Mouse (Mus musculus): Measurements from ENCODE around the gene Opcml. TPM values are rescaled to one million over a fixed set of nuclear protein-coding genes. Genes with fewer than 3 reads are reported as not detected.

Gene Opcml
- polyA plus RNA-seq, 1 experiment from 2014 or later: 9.8 TPM

DNA sequence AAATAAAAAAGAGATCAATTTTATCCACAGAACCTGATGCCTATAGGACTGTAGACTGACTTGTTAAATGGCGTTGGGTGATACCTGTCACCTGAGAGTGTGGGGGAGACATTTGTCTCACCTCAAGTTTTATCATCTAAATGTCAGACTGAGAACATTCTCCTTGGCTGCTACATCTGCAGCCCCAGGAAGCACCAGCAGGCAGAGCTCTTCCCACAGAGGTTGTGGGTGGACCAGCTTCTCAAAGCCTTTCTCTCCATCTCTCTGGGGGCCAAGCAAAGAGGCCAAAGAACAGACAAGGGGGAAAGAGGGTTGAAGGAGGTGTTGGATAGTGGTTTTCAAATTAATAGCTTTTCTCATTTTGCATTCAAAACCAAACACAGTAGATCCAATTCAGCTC is 998.9 kb downstream of the Opcml start:
- H3K4me3 ChIP-seq: no peak overlapping the region
- H3K4me1 ChIP-seq: no peaks in the 10 kb centered on the region
- no peak overlapping the region for H3K9ac ChIP-seq
- no peaks in the 10 kb centered on the region for H3K36me3 ChIP-seq
- ATAC-seq (ENCODE audit: borderline replicate concordance, extremely low read depth, low FRiP score, low TSS enrichment): no peak
- H3K4me2 ChIP-seq: no peak overlapping the region
- no peaks in the 10 kb centered on the region for H3K9me3 ChIP-seq
- no peak overlapping the region for H3K27ac ChIP-seq
- WGBS: 63% methylated on average over 1 of the region's 1 CpGs
- no peaks in the 10 kb centered on the region for H3K27me3 ChIP-seq

GRCm38 (mm10) chr9:28800100-28800499 is 1009.5 kb downstream of the Opcml start:
- Histone ChIP-seq H3K9me3 (no peaks in the 10 kb centered on the region), H3K9ac (no peak overlapping the region), H3K27me3 (no peaks in the 10 kb centered on the region), H3K4me1 (no peaks in the 10 kb centered on the region), H3K4me2 (no peak overlapping the region), H3K36me3 (no peaks in the 10 kb centered on the region), H3K4me3 (no peak overlapping the region), H3K27ac (no peak overlapping the region)
- ATAC-seq (ENCODE audit: borderline replicate concordance, extremely low read depth, low FRiP score, low TSS enrichment): no peak
- WGBS: 13% methylated on average over 2 of the region's 2 CpGs

GRCm38 (mm10) chr9:28806666-28807065 is 1016.1 kb downstream of the Opcml start:
- H3K27ac ChIP-seq: no peak overlapping the region

DNA sequence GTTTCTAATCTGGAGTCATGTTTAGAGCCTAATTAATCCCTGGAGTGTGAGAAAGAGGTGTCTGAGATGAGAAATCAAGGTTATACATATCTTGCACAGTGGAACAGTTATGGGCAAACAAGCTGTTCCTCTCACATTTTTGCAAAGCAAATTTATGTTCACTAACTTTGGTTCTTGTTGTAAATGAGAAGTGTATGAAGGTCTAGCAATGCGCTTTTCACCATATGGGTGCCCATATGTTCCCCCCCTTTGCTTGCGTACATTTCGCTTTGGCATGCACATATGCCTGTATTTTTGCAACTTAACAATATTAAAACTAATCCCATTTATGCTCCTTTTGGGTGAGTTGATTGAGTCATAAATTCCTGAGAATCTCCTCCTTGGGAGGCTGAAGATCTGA is 1031.5 kb downstream of the Opcml start:
- ATAC-seq (ENCODE audit: borderline replicate concordance, extremely low read depth, low FRiP score, low TSS enrichment): no peak
- Histone ChIP-seq H3K4me2 (no peak overlapping the region), H3K4me1 (no peaks in the 10 kb centered on the region), H3K4me3 (no peak overlapping the region), H3K36me3 (no peaks in the 10 kb centered on the region), H3K27ac (no peak overlapping the region), H3K27me3 (no peaks in the 10 kb centered on the region), H3K9me3 (no peaks in the 10 kb centered on the region), H3K9ac (no peak overlapping the region)
- 97% methylated on average over 3 of the region's 3 CpGs for WGBS

More at GRCm38 (mm10) chr9:28806666-28807065, 1016.1 kb downstream of the Opcml start:
- Histone ChIP-seq H3K4me3 (no peak overlapping the region), H3K9ac (no peak overlapping the region), H3K9me3 (no peaks in the 10 kb centered on the region), H3K27me3 (no peaks in the 10 kb centered on the region), H3K4me2 (no peak overlapping the region), H3K36me3 (no peaks in the 10 kb centered on the region), H3K4me1 (no peaks in the 10 kb centered on the region)
- ATAC-seq (ENCODE audit: borderline replicate concordance, extremely low read depth, low FRiP score, low TSS enrichment): no peak

- WGBS: 67% methylated on average over 5 of the region's 5 CpGs
- Histone ChIP-seq H3K9me3 (no peaks in the 10 kb centered on the region), H3K36me3 (no peaks in the 10 kb centered on the region)
Measured at GRCm38 (mm10) chr9:28822466-28822865, 1031.9 kb downstream of the Opcml start.

DNA sequence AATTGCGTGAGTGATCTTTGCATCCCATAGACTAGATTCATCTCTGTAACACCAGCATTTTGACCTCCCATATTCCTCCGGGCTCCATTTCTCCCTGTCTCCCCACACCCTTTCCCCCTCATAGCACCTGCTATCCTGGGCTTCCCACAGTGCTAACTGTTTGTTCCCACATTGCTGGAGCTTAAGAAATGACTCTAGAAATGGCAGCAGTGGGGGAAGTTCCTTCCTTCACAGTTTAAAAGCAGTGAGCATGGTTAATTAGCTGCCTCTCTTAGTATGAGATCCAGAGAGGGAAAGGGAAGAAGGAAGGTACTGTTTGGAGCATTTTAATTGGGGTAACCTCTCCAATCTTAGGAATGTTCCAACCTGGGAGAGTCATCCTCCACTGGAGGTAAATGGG is 1035.2 kb downstream of the Opcml start:
- 80% methylated on average over 2 of the region's 2 CpGs for whole genome bisulfite sequencing
- Histone ChIP-seq H3K27ac (no peak overlapping the region), H3K4me2 (no peak overlapping the region)

More at GRCm38 (mm10) chr9:28822466-28822865, 1031.9 kb downstream of the Opcml start:
- H3K4me2 ChIP-seq: no peak overlapping the region
- H3K27me3 ChIP-seq: no peaks in the 10 kb centered on the region
- no peak overlapping the region for H3K4me3 ChIP-seq
- no peaks in the 10 kb centered on the region for H3K4me1 ChIP-seq
- no peak overlapping the region for H3K27ac ChIP-seq
- ATAC-seq (ENCODE audit: borderline replicate concordance, extremely low read depth, low FRiP score, low TSS enrichment): no peak
- no peak overlapping the region for H3K9ac ChIP-seq

GRCm38 (mm10) chr9:28845961-28846570 is 1055.5 kb downstream of the Opcml start:
- no peaks in the 10 kb centered on the region for H3K27me3 ChIP-seq
- 58% methylated on average over 2 of the region's 2 CpGs for WGBS
- H3K9me3 ChIP-seq: no peaks in the 10 kb centered on the region
- H3K27ac ChIP-seq: no peak overlapping the region
- H3K4me3 ChIP-seq: no peak overlapping the region
- H3K4me1 ChIP-seq: no peaks in the 10 kb centered on the region
- no peaks in the 10 kb centered on the region for H3K36me3 ChIP-seq
- no peak for ATAC-seq (ENCODE audit: borderline replicate concordance, extremely low read depth, low FRiP score, low TSS enrichment)
- no peak overlapping the region for H3K9ac ChIP-seq
- H3K4me2 ChIP-seq: no peak overlapping the region

More for the DNA sequence above, 1035.2 kb downstream of the Opcml start:
- H3K4me1 ChIP-seq: no peaks in the 10 kb centered on the region
- H3K9me3 ChIP-seq: no peaks in the 10 kb centered on the region
- ATAC-seq (ENCODE audit: borderline replicate concordance, extremely low read depth, low FRiP score, low TSS enrichment): no peak
- H3K4me3 ChIP-seq: no peak overlapping the region
- H3K27me3 ChIP-seq: no peaks in the 10 kb centered on the region
- H3K9ac ChIP-seq: no peak overlapping the region
- H3K36me3 ChIP-seq: no peaks in the 10 kb centered on the region

GRCm38 (mm10) chr9:28855826-28856225 is 1065.3 kb downstream of the Opcml start:
- Histone ChIP-seq H3K36me3 (no peaks in the 10 kb centered on the region), H3K27me3 (no peaks in the 10 kb centered on the region), H3K27ac (no peak overlapping the region), H3K4me3 (no peak overlapping the region), H3K4me1 (no peaks in the 10 kb centered on the region), H3K9me3 (no peaks in the 10 kb centered on the region), H3K4me2 (no peak overlapping the region), H3K9ac (no peak overlapping the region)
- ATAC-seq (ENCODE audit: borderline replicate concordance, extremely low read depth, low FRiP score, low TSS enrichment): no peak
- WGBS: 63% methylated on average over 7 of the region's 7 CpGs

DNA sequence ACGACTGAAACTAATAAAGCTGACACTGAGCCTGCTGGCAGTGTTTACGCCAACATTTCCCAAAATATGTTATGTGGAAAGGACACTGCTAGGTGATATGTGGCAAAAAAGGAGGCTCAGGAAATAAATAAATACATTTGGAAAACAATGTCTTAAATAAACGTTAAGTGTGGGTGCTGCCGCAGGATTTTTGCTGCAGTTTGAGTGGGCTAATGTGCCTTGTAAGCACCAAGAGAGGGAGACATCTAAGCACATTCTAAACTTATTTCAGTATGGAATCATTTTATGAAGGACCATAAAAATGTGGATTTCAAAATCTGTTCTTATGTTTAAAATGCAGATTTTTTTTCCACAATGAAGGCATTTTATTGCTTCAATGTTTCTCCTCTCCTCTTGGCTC is 1071.4 kb downstream of the Opcml start:
- Histone ChIP-seq H3K4me1 (no peaks in the 10 kb centered on the region), H3K36me3 (no peaks in the 10 kb centered on the region), H3K9me3 (no peaks in the 10 kb centered on the region), H3K27me3 (no peaks in the 10 kb centered on the region), H3K4me2 (no peak overlapping the region), H3K9ac (no peak overlapping the region), H3K27ac (no peak overlapping the region), H3K4me3 (no peak overlapping the region)
- no peak for ATAC-seq (ENCODE audit: borderline replicate concordance, extremely low read depth, low FRiP score, low TSS enrichment)
- WGBS: 50% methylated on average over 4 of the region's 4 CpGs

DNA sequence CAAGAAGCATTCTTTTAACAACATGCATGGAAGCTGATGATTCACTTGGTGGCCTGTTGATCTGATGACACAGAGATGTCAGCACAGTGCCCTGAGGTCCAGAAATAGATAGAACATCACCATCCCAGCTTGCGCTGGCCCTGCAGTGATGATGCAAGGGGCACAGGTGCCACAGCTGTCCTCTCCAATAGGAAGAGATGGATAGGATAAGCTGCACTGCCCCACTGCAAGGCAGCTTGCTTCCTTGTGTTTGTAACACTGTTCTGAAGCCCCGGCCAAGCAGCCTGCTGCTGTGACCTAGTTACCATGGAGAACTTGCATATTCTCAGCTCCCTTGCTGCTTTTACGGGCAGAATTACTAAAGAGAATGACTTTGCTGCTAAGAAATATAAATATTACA is 1076.7 kb downstream of the Opcml start:
- Histone ChIP-seq H3K27me3 (no peaks in the 10 kb centered on the region), H3K4me3 (no peak overlapping the region), H3K4me2 (no peak overlapping the region), H3K9ac (no peak overlapping the region), H3K9me3 (no peaks in the 10 kb centered on the region), H3K36me3 (no peaks in the 10 kb centered on the region), H3K27ac (no peak overlapping the region), H3K4me1 (no peaks in the 10 kb centered on the region)
- 70% methylated on average over 3 of the region's 3 CpGs for WGBS
- ATAC-seq (ENCODE audit: borderline replicate concordance, extremely low read depth, low FRiP score, low TSS enrichment): no peak

DNA sequence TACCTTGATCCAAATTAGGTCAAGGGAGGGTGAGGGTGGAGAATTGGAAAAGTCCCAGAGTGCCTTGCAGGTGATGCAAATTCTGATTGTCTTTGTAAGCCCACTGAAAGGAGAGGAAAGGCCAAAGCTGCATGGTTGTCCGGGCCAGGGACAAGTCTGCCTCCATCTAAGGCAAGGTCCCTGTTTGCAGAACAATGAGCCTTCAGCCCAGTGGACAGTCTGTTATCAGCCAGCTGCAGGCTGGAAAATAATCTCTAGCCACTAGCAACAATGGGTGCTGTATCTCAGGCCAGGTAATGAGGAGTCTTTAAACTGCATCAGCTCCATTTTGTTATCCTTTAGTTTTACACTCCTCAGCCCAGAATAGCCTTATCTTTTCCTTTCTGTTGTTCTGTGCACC is 1079.9 kb downstream of the Opcml start:
- ATAC-seq (ENCODE audit: borderline replicate concordance, extremely low read depth, low FRiP score, low TSS enrichment): no peak
- 55% methylated on average over 1 of the region's 1 CpGs for WGBS

DNA sequence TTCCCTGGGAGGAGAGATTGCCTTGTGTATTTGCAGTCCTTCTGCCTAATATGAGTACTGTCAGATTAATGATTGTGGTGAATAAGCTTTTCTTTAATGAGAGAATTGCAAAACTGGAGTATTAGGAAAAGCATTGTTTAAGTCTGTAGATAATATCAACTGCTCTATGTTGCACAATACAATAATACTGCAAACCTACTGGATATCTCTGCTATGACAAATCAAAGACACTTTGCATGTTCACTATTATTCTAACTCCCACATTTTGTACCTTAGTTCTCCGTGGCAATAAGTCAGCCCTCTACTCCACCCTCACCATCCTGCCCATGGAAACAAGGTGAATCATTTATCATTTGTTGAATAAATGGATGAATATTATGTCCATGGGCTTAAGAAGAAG is 1092.0 kb downstream of the Opcml start:
- Histone ChIP-seq H3K36me3 (no peaks in the 10 kb centered on the region), H3K9me3 (no peaks in the 10 kb centered on the region), H3K4me2 (no peak overlapping the region), H3K4me1 (no peaks in the 10 kb centered on the region), H3K27ac (no peak overlapping the region), H3K9ac (no peak overlapping the region), H3K27me3 (no peaks in the 10 kb centered on the region), H3K4me3 (no peak overlapping the region)
- 58% methylated on average over 1 of the region's 1 CpGs for WGBS
- ATAC-seq (ENCODE audit: borderline replicate concordance, extremely low read depth, low FRiP score, low TSS enrichment): no peak

More for the DNA sequence above, 1079.9 kb downstream of the Opcml start:
- H3K4me1 ChIP-seq: no peaks in the 10 kb centered on the region
- H3K27me3 ChIP-seq: no peaks in the 10 kb centered on the region
- H3K4me3 ChIP-seq: no peak overlapping the region
- no peaks in the 10 kb centered on the region for H3K9me3 ChIP-seq
- H3K27ac ChIP-seq: no peak overlapping the region
- no peak overlapping the region for H3K9ac ChIP-seq
- no peaks in the 10 kb centered on the region for H3K36me3 ChIP-seq
- no peak overlapping the region for H3K4me2 ChIP-seq

GRCm38 (mm10) chr9:28891611-28892010 is 1101.0 kb downstream of the Opcml start:
- no peaks in the 10 kb centered on the region for H3K4me1 ChIP-seq
- H3K4me3 ChIP-seq: no peak overlapping the region
- H3K27ac ChIP-seq: no peak overlapping the region
- ATAC-seq (ENCODE audit: borderline replicate concordance, extremely low read depth, low FRiP score, low TSS enrichment): no peak
- no peaks in the 10 kb centered on the region for H3K36me3 ChIP-seq
- no peaks in the 10 kb centered on the region for H3K9me3 ChIP-seq
- 77% methylated on average over 8 of the region's 8 CpGs for WGBS
- H3K9ac ChIP-seq: no peak overlapping the region
- no peak overlapping the region for H3K4me2 ChIP-seq
- no peaks in the 10 kb centered on the region for H3K27me3 ChIP-seq

All from lung, embryonic 15.5 days (tissue).